Mouse (Mus musculus) adipocyte (in vitro differentiated cells): ENCODE data around the gene Gpd1.
"Not testable (repeated sequence)": the region's sequence is repeated elsewhere in the genome, so short reads cannot be mapped to it uniquely, and the experiment has no call there.

Experiments
- DNase-seq: peaks from one replicate; pipeline ENCODE4 v3.0.0-alpha.2; 2016; ENCODE audit warnings: low spot score

Gpd1 gene

DNA sequence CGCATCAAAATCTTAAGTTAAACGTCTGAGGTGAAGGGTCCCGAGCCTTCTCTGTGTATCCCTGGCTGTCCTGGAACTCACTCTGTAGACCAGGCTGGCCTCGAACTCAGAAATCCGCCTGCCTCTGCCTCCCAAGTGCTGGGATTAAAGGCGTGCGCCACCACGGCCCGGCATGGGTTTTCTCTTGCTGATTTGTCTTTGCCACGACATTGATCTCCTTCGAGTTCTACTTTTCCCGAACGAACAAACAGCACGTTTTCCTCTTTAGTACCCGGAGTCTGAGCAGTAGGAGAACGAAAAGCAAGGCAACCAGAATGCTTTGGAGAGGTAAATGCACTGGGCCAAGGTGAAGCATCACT is 15.7 kb upstream of the Gpd1 start:
- not testable (repeated sequence) for DNase-seq

DNA sequence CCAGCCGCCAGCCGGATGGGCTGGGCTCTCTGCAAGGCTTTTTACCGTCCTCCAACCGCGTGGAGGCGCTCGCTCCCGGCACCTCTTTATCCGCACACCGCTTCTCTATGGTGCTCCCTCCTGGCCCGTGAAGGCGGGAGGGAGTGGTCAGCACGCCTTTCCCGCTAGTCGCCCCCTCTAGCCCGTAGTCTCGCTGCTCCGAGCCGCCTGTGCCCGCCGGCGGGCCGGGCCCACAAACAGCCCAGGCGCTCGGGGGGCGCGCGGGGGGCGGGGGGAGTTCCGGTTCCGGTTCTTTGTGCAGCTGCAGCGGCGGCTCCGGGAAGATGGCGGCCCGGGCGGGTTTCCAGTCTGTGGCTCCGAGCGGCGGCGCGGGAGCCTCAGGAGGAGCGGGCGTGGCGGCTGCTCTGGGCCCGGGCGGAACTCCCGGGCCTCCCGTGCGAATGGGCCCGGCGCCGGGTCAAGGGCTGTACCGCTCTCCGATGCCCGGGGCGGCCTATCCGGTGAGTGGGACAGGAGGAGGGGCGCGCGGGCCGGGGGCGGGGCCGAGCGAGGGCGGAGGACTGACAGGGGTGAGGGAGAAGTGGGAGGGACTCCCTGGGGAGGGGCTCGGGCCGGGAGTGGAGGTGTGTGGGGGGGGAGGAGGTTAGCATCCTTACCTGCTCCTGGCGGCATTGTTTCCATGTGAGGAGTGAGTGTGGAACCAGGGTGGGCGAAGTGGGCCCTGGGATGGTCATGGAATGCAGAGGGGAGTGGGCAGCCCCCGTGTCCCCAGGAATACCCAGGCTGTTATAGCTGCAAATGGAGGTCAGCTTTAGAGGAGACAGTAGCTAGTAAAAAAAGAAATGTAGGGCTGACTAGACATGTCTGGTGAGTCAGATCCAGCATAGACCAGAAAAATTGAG is 15.1 kb upstream of the Gpd1 start, which contains the start of gene Smarcd1:
Smarcd1 (plus strand) TSS at position 131 of the 902 bp plus-strand sequence.
- DNase-seq = peak; percentile 95

DNA sequence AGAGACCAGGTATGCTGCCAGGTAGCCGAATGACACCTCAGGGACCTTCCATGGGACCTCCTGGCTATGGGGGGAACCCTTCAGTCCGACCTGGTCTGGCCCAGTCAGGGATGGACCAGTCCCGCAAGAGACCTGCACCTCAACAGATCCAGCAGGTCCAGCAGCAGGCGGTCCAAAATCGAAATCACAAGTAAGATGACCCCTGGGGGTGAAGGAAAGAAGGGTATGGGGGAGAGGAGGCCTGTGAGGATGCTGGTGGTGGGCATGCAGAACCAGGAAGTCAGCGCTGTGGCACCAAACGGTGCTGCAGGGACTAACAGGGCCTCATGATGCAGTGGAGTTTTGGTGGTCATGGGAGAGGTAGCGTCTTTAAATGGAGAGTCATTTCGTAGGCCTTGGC is 14.2 kb upstream of the Gpd1 start:
- no peak for DNase-seq

DNA sequence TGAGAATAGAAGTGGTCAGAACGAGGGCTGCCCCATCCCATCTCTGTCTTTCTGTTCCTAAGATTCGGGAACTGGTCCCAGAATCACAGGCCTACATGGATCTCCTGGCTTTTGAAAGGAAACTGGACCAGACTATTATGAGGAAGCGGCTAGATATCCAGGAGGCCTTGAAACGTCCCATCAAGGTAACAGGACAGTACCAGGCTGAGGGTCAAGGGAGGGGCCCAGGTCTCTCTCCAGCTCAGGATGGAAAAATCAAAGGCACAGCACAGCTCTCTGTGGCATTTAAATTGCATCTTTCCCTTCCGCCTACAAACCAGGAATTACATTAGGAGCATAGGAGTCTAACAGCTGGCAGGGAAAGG is 13.7 kb upstream of the Gpd1 start:
- no peak for DNase-seq

DNA sequence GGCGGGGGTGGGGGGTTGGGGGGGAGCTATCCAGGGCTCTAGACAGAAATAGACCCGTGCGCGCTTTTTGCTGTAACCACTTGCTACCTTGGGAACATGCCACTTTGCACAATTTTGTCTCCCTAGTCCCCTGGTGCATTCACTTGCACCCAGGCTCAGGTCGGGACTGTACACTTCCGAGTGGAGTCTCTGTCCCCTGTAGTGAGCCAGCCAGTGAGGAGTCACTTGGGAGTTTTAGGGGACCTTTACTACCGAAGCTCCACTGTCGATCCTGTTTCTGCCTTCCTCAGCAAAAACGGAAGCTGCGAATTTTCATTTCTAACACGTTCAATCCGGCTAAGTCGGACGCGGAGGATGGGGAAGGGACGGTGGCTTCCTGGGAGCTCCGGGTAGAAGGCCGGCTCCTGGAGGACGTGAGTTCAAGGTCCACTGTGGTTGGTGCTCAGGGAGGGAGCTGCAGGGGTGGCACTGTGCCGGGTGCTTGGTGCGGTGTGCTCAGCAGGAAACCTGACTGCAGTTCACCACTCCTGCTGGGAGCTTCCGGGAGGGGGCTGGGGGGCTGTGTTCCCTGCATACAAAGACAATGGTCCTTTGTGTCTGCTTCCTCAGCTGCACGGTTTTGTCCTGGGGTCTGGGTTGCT is 13.2 kb upstream of the Gpd1 start:
- no peak for DNase-seq

DNA sequence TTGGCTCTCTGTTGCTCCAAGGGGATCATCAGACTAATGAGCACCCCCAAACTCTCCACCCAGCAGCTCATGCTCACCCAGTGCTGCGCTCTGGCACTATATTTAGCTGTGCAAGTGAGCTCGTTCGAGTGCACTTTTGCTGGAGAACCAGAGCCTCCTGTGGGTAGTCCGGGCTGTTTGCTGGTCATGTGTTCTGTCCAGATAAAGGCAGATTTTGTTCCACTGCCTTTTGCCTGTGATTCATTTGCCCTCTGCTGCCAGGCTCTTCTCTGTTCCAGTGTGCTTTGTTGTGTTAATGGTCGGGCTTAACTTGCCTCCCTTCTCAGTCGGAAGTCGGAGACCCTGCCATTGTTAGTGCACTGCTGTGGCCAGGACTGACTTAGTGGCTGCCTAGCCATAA is 12.4 kb upstream of the Gpd1 start:
- DNase-seq = peak; percentile 53

DNA sequence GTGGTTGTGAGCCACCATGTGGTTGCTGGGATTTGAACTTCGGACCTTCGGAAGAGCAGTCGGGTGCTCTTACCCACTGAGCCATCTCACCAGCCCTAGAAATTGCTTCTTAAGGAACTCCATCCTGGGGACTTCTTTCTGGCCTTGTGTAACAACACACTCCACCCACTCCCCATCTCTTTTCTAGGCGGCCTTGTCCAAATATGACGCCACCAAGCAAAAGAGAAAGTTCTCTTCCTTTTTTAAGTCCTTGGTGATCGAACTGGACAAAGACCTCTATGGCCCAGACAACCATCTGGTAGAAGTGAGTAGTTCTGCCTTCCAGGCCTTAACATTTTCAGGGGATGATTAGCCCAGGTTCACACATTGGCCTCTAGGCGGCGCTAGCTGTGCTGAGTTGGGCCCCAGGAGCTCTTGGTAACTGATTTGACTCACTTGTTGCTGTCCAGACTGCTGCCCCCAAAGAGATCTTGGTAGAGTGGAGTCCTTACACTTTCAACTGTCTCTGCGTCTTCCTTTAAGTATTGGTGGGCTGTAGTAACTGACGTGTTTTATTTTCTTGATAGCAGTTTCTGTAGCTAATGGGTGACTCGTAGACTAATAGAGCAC is 11.8 kb upstream of the Gpd1 start, which contains the start of gene Gm17349:
Gm17349 (minus strand) TSS at position 51 of the 609 bp plus-strand sequence.
- DNase-seq = peak; percentile 89

DNA sequence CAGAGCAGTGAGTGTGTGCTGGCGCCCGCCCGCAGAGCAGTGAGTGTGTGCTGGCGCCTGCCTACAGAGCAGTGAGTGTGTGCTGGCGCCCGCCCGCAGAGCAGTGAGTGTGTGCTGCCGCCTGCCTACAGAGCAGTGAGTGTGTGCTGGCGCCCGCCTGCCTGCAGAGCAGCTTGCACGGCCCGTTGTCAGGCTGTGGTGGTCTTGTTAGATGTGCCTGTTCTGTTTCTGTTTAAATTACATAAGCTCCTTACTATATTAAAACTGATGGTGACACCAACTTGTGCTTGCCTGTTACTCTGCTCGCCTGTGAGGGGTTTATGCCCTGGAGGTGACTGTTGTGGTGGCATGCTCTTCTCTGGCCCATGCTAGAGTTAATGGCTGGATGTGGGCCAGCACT is 9.1 kb upstream of the Gpd1 start:
- no peak for DNase-seq

DNA sequence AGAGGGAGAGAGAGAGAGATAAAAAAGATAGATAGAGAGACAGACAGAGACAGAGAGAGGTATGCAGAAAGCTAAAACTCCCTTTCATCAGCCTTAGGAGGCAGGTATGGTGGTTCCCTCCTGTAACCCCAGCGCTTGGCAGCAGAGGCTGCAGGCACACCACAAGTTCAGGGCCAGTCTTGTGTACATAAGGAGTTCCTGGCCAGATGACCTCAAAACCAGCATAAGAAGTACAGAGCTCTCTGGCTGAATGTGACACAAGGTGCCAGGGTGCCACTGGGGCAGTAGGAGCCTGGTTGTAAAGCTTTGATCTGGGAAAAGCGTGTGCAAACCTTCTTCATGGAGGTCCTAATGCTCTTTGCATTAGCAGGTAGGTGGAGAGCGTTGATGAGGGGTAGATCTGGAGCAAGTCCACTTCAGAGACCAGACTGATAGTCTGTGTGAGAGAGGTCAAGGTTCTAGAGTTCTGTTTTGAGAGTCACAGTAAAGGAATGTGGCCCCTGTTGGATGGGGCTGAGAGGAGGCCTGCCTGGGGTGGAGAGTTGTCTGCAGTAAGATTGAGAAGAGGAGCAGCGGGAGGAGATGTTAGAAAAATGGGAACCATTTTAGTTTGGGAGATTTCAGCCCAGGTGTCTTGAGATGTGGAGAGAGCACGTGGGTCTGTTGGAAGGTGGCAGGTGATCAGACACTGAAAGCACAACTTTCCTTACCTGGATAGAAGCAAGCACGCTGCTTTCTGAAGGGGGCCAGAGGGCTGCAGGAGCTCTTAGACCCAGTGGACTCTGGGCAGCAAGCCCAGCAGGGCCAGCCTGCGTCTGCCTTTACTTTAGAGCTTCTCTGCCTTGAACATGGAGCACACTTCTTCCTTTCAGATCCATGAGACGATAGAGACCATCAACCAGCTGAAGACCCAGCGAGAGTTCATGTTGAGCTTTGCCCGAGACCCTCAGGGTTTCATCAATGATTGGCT is 6.8 kb upstream of the Gpd1 start:
- no peak for DNase-seq

DNA sequence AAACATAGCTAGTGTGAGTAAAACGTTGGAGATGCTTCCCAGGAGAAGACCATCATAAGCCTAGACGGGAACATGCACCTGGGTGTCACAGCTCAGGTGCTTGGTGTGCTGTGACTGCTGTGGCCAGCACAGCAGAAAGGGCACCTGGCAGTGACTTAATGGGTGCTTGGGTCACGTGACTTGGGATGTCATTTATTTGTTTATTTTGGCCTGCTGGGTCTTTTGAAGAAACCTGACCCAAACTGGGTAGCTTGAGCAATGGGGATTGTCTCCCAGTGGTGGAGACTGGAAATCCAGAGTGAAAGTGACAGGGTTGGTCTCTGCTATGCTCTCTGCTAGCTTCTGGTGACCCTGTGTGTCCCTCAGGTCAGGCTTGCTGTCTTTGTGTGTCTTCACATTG is 5.8 kb upstream of the Gpd1 start:
- DNase-seq = no peak

DNA sequence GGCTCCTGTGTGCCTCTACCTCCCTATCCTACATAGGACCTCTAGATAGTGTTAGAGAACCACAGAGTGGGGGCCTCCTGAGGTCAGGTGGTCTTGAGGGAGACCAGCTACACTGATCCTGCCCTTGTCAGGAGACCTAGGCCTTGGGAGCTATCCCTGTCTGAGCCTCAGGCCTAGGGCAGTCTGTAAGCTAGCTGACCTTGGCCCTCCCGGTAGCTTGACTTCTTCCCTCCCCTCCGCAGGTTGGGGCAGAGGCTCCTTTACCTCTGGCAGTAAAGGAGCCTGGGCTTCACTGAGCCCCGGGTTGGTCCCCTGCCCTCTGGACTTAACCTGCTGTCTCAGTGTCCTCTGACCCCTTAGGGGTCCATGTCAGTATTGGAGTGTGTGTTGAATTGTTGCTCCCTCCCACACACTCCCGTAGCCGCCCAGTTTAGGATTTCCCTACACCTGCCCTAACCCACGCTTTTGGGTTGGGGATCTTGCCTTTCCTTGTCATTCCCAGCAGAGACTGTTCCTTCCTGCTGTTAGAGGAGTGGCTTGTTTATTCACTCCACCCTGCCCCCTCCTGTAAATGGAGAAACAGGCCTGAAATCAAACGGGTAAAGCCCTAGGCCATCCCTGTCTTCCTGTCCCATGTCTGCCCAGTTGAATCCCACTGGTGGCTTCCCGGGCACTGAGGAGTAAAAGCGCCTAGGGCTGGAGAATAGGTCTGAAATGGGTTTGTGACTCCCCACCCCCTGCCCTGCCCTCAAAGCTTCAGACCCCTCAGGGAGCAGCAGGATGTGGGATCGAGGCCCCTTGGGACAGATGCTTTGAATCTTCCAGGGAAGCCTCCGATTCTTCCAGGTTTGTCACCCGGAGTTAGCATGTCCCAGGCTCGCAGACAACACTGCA is 4.4 kb upstream of the Gpd1 start:
- no peak for DNase-seq

DNA sequence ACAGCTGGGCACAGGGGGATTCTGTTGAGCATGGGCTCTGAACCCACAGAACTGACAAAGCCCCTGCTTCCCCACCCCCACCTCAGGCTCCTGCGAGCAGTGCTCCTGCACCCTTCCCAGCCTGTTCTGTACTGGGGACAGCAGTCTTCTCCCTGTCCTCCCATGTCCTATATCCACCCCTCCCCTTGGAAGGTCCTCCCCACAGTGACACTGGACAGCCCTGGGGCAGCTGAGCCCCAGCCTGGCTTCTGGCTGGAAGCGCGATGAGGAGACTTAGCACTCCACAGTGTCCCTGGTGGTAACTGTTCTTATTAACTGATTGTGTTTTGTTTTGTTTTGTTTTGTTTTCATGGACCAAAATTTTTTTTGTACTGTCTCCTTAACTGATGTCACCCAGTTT is 3.7 kb upstream of the Gpd1 start:
- DNase-seq = no peak

DNA sequence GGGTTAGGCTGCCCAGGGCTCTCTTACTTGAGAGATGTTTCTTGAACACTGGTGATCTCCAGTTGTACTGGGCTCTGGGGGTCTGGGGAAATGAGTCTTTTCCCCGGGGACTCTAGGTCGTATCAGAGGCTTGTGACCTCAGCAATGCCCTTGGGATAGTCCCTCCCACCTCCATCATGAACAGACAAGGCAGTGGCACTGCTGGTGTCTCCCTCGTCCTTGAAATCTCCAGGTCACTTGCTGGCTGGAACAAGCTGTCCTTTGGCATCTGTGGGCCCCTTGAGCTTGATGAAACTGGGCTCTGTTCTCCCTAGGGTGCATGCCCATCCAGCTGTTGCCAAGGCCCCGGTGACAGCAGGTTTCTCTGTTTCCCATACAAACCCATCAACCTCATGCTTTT is 3.1 kb upstream of the Gpd1 start:
- no peak for DNase-seq

DNA sequence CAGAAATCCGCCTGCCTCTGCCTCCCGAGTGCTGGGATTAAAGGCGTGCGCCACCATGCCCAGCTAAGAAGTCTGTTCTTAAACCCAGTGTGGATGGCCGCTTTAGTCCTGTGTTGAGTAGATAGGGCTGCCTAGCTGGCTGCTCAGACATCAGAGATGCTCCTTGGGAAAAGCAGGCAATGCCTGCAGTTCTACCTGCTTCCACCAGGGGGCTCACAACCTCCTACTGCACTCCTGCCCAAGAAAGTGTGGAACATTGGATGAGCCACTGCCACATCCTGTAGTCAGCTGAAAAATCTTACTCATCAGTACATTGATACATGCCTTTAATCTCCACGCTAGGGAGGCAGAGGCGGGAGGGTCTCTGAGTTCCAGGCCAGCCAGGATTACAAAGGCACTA is 2.5 kb upstream of the Gpd1 start:
- peak; percentile 87 for DNase-seq

DNA sequence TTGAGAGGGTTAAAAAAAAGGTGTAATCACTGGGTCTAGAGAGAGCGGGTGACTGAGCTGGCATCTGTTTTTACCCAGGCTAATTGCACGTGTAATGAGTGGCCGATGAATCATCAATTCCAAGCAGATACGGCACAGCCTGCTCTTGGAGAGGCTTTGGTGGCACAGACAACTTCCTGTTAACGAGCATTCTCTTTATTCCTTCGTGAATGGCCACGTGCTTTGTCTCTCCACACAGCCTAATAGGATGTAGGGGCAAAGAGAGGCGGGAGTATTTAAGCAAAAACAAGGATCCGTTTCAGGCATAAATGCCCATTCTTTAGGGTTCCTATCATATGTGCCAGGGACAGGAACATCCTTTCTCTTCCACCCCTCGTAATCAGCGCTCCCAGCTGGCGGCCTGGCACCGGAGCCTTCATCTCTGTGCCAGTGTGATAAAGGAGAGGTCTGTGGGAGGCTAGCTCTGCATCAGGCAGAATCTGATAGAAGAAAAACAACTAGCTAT is 1.9 kb upstream of the Gpd1 start:
- no peak for DNase-seq

DNA sequence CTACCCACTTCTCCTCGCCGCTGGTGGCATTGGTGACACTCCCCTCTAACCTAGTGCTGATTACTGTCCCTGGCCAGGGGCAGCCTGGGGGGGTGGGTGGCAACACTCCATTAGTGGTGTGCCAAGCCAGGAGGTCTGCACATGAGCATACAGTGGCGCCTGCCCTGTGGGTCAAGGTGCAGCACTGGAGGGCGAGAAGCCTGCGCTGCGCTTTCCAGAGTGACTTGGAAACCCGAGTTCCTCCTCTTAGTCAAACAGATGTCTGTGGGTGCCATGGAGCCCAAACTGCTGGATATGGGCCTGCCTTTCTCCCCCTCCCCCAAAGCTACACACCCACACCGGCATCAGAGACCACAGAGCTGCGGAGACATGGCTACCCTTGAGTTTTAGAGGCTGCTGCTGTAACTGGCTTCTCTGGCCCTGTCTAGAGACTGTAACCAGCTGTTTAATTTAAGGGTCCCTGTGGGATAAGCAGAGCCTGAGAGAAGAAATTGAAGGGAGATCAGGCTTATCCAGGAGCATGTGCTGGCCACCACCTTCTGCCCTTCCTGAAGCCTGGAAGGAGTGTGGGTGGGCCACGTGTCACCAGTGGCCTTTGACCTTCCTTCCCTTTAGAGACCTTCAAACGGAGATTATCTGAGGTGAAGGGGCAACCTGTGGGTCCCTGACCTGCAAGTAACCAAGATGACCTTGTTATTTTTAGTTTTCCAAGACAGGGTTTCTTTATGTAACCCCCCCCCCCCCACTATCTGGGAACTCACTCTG is 1.2 kb upstream of the Gpd1 start:
- DNase-seq = peak; percentile 80

DNA sequence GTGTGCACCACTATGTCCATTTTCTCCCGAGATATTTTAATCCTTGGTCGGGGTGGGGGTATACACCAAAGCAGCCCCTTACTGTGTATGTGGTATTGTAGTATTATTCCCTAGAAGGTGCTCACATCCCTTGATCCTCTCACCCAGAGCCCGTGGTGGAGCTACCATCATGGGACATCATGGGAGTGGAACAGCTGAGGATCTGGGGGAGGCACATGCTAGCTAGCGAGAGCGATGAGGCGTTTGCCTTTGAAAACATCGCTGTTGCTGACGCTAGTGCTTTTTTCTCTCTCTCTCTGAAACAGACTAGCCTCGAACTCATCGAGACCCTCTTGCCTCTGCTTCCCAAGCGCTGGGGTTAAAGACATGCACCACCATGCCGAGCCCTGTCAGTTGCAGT is 501 bp upstream of the Gpd1 start:
- no peak for DNase-seq

DNA sequence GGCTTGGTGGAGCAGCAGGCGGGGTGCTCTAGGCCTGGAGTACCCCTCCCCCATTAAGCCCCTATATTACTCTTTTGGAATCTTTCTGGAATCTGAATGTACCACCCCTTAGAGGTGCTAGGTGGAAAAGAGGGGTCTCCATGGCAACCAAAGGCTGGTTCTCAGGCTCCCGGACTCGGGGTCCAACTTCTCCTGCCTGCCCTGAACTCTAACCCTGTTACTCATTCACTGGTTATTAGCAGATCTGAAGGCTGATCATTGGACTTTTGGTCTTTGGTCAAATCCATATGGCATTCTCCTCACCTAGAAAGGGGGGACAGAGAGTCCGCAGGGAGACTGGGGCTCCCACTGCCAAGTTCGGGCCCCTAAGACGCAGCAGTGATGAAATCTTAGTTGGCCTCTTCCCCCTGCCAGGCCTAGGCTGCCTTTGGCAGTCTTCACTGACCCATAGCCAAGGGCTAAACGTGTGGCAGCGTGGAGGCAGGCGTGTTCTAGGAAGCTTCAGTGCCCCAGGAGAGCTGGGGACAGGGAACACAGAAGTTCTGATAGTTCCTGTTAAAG is 1.2 kb downstream of the Gpd1 start:
- peak; percentile 85 for DNase-seq

DNA sequence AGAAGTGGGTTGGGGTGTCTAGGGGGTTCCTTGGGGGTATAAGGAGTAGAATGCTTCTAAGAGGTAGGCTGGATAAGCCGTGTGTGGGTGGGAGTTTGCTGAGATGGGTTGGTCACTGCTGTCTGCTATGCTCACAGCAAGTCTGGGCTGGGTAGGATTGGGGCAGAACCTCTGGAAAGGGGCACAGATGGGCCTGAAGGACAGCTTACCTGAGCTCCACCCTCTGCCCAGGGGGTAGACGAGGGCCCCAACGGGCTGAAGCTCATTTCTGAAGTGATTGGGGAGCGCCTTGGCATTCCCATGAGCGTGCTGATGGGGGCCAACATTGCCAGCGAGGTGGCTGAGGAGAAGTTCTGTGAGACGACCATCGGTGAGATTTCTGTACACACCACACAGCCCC is 2.5 kb downstream of the Gpd1 start:
- DNase-seq = no peak
